Mouse (Mus musculus) spleen, postnatal 36 days (tissue): Measurements from ENCODE around the gene Rftn2.
"Not testable (repeated sequence)": the region's sequence is repeated elsewhere in the genome, so short reads cannot be mapped to it uniquely, and the experiment has no call there.

Experiments used
- DNase-seq, 2 experiments: peaks; one replicate each; pipeline ENCODE4 v3.0.0; 2022; ENCODE audit warnings: low spot score in 2 of 2, mixed read lengths in 1 of 2

Gene Rftn2

DNA sequence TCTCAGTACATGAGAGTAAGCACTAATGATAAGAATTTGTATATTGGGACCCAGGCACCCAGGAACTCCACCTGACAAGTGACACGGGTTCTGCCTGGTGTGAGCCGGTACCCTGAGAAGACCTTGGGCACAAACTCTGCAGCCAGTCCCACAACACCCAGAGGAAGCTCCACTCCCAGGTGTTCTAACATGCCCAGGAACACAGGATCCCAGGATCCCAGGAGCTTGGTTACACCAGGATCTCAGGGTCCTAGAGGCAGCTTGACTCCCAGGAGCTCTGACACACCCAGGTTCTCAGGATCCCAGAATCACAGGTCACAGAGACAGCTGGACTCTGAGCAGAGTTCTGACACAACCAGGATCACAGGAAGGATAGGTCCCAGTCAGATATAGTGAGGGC is 102.4 kb downstream of the Rftn2 start:
- not testable (repeated sequence) for DNase-seq

DNA sequence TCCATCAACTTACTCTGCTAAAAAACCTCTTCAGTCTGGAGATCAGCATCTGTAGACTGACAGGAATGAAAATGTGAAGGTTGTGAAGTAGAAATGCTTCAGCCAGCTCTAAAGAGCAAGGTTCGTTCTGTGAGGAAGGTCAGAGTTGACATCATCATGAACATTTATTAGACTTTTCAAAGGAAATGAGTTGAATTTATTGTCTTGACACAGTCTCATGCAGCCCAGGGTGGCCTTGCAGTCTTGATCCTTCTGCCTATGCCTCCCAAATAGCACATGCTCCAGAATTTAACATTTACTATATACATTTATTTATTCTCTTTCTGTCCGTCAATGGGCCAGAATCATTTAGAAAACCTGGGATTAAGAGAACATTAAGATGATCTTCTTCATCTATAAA is 103.0 kb downstream of the Rftn2 start:
- DNase-seq = no peak

DNA sequence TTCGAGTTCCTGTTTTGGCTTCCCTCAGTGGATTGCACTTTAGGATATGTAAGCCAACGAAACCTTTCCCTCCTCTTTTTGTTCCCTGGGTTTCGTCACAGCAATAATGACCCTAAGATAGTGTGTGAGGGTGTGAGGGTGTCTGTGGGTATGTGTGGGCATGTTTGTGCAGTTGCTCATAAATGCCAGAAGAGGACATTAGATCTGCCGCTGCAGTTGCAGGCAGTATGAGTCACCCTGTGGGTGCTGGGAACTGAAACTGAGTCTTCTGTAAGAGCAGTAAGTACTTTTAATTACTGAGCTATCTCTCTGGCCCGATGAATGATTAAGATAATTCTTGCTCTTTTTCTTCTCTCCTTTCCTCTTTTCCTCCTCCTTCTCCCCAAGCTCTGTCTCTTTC is 103.5 kb downstream of the Rftn2 start:
- no peak for DNase-seq
